Mouse (Mus musculus) ovary, postnatal 10 days (tissue): ENCODE results near the gene Gm42417.
"Not testable (repeated sequence)": the region's sequence is repeated elsewhere in the genome, so short reads cannot be mapped to it uniquely, and the experiment has no call there.

ENCODE experiments used
- DNase-seq: peaks from one replicate; pipeline ENCODE4 v3.0.0; 2022; ENCODE audit warnings: low spot score

The Gm42417 gene

DNA sequence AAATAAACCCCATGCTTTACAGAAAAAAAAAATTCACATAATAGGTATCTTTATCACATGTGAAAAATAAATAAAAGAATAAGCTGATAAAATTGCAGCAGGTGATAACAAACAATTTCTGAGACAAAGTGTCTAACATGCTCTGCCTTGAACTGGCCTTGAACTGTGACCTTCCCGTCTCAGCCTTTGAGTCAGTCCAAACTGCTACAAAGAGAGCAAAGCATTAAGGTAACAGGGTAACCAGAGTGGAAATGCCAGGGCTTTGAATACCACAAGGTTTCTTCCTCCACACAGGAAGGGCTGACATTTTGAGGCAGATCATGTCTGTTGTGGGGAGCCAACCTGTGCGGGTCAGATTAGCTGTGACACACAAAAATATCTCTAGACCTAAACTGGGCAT lies 6.2 kb upstream of the Gm42417 start:
- DNase-seq: no peak

DNA sequence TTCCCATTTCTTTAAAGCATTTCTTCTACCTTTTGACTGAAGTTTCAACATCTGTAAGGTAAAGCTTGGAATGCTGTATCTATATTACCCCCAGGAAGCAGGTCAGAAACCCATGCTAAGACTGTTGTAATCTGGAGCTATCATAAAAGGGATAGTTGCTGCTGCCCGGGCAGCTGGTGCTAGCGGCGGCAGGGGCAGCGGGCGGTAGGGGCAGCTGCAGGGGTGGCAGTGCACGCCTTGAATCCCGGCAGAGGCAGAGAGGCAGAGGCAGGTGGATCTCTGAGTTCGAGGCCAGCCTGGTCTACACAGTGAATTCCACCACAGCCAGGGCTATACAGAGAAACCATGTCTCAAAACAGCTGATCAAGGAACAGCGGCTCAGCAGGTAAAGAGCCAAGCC lies 3.7 kb upstream of the Gm42417 start:
- no peak for DNase-seq

GRCm38 (mm10) chr1:36541844-36542243 lies 2.6 kb upstream of the Gm42417 start:
- DNase-seq: no peak

- DNase-seq: no peak
These were observed 1.6 kb upstream of the Gm42417 start for GRCm38 (mm10) chr1:36540807-36541206.

DNA sequence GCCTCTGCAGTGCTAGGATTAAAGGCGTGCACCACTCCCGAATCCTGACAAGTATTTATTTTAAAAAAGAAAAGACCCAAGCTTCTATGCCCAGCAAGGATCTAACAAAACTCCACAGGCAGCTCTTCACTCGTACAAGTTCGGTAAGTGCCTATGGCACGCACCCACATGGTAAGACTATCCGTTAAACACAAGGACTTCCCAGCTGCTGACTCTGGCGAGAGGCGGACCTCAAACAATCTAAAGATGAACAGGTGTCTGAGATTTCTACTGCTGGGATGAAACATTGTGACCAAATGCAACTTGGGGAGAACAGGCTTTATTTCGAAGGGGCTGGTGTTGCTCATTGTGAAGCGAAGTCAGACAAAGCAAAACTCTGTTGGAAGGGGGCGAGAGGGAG lies 903 bp upstream of the Gm42417 start:
- no peak for DNase-seq

DNA sequence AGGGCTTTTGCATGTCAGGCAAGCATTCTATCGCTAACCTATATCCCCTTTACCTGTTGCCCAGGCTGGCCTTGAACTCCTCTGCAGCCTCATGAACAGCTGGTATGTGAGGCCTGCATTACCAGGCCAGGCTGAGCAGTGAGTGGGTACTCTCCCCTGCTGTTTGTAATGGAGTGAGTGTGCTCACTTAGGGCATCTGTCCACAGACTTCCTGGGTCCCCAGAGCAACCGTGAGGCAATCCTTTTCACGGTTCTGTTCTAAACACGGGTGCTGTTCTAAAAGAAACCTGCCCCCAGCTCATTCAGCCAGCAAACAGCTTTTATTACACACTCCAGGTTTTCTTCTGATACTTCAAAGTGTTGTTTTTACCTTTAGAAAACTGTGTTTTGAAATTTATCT lies 502 bp downstream of the Gm42417 start:
- DNase-seq: no peak

DNA sequence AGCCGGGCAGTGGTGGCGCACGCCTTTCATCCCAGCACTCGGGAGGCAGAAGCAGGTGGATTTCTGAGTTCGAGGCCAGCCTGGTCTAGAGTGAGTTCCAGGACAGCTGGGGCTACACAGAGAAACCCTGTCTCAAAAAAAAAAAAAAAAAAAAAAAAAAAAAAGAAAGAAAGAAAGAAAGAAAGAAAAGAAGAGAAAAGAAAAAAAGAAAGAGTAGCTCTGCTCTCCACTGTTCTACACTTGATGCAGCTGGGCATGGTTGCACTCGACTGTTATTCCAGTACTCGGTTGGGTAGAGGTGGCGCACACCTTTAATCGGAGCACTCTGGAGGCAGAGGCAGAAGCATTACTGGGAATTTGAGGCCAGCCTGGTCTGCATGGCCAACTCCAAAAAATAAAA lies 2.4 kb downstream of the Gm42417 start, which contains the start of gene Ankrd23:
Gene Ankrd23, minus strand, starts transcription at position 101 of the 400 bp plus-strand sequence.
- DNase-seq: not testable (repeated sequence)

- DNase-seq: no peak
These were observed 2.9 kb downstream of the Gm42417 start for GRCm38 (mm10) chr1:36536397-36536728.

DNA sequence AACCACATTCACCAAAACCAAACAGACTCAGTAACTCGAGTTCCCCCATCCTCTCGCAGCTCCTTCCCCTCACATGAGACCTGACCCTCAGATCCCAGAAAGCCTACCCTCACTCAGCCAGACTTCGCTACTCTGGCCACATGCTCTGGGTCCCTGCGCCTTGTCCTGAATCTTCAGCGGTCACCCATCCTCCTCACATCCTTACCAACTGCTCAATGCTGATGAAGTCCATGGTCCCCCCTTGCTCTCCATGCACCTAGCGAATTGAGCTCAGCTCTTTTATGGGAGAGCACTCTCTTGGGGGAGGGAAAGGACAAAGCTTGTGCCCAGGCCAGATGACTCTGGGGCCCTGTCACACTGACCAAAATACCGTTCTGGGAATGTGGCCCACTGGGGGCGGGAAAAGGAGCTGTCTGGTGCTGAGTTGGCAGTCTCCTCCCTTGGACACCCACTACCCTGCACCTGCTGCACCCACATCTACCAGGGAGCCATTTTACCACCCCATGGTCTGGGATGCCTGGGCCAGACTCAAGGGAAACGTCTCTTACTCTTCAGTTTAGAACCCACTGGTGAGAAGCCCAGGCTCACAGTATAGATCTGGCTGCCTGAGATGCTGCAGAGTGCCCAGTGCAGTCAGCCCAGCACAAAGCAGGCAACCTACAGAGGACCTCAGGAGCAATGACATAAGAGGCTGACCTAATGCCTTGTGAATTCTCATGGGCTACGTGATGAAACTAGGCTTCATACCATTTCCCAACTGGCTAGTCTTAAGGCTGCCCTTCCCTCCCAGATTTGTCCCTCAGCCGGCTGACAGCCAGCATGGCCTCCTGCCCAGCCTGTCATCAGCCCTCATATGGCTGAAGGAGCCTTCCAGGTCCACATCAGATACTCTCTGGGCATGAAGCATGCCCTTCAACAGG lies 3.5 kb downstream of the Gm42417 start:
- DNase-seq: no peak

DNA sequence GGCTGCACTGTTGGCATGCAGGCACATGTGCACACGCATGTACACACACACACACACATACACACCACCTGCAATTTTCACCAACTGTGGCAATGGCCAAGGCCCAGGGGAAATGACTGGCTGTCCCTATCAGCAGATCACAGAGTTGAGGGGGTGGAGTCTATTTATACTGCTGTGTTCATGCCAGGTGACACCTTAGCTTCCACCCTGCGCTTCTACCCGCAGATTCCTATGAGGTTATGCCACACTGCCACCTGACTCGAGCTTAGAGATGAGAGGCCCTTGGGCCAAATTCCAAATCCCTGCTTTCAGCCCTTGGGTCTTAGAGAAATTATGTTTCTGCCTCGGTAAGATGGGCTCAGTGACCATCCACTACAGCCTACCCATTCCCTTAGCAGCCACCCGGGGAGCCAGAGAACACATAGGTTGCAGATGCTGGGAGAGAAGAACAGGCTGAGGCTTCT lies 4.6 kb downstream of the Gm42417 start:
- no peak for DNase-seq

DNA sequence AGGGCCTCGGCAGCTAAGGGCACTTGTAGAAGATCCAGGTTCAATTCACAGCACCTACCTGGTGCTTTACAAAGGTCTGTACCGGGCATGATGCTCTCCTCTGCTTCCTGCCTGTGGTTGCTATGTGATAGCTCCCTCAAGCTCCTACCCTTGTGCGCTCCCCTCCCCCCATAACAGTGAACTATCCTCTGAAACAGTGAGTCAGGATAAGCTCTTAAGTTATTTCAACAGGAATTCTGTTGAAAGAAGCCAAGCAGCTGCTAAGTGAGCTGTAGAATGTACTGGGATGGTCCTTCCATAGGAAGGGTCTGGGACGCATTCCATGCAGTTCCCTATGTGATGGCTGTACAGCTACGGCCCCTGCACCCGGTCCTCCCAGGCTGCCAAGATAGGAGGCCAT lies 5.7 kb downstream of the Gm42417 start:
- DNase-seq: no peak

GRCm38 (mm10) chr1:36531461-36531860 lies 7.8 kb downstream of the Gm42417 start:
- DNase-seq: no peak

- no peak for DNase-seq
These were observed 8.3 kb downstream of the Gm42417 start for GRCm38 (mm10) chr1:36530962-36531361.

DNA sequence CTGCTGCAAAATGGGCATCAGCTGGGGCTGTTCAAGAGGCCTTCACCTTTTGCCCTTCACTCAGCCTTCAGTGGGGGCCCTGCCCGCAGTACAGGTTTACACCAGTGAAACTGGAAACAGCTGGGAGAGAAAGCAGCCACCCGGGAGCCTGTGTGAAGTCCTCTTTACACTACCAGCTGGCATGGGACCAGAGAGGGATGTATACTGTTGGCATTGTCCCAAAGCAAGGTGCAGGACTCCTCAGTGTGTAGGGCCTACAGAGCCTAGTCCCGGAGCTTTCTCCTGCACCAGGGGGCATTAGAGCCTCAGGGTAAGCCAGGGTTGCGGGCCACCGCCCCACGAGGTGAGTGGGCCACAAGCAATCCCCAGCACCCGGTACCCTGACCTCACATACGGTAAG lies 8.7 kb downstream of the Gm42417 start:
- no peak for DNase-seq

DNA sequence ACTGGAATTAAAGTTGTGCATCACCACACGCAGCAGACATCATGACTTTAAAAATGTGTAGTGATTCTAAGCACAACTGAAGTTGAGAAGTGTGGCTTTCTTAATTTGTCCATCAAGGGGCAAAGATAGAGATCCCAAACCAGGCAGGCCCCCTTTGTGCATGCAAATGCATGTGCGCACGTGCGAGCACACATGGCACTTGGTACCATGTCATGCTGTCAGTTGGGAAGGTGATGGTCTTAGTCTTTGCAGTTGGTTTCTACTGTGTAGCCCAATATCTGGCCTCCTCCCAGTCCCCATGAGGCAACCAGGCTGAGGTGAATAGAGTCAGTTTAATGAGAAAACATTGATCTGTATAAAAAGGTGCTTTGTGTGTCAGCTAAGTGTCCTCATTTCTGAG lies 9.4 kb downstream of the Gm42417 start:
- DNase-seq: no peak

DNA sequence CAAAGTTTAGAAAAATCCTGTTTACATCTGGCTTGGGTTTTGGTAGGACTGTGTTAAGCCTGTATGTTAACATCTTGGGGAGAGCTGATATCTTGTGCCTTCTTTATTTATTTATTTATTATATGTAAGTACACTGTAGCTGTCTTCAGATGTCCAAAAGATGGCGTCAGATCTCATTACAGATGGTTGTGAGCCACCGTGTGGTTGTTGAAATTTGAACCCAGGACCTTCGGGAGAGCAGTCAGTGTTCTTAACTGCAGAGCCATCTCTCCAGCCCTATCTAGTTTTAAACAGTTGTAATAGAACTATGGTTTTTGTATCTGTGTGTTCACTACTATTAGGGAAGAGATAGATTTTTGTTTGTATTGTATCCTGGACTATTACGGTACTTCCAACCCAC lies 10.0 kb downstream of the Gm42417 start:
- no peak for DNase-seq

DNA sequence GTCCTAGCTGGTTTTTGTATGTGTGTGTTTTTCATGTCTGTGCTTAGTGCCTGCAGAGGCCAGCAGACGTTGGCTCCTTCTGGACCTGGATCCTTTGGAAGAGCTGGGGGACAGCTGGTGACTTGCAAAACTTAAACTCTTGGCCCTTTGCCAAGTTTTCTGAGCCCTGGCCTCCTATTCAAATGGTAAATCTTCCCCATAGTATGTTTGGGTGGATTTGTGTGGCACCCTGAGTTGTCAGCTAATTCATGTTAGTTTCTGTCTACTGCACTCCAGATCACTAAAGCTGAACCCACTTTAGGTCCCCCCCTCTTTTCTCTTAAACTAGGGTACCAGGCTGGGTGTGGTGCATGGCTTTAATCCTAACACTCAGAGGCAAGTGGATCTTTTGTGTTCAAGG lies 10.9 kb downstream of the Gm42417 start:
- no peak for DNase-seq

DNA sequence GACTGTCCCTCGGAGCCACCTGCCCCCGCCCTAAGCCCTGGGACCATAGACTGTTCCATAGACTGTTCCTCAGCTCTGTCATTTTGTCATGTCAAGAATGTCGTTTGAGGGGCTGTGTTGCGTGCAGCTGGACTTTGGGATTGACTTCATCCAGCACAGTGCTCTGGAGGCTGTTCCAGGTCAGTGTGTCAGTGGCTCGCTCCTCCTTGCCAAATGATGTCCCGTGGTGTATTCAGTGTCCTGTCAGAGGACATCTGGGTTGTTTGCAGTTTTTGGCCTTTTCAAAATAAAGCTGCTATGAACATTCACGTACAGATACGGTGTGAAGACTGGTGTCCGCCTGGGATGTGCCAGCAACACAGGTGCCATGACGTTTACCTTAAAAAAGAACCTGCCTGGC lies 12.3 kb downstream of the Gm42417 start:
- DNase-seq: no peak

- DNase-seq: no peak
These were observed 13.5 kb downstream of the Gm42417 start for GRCm38 (mm10) chr1:36525774-36526173.

- DNase-seq: no peak
These were observed 15.2 kb downstream of the Gm42417 start for GRCm38 (mm10) chr1:36524058-36524457.

DNA sequence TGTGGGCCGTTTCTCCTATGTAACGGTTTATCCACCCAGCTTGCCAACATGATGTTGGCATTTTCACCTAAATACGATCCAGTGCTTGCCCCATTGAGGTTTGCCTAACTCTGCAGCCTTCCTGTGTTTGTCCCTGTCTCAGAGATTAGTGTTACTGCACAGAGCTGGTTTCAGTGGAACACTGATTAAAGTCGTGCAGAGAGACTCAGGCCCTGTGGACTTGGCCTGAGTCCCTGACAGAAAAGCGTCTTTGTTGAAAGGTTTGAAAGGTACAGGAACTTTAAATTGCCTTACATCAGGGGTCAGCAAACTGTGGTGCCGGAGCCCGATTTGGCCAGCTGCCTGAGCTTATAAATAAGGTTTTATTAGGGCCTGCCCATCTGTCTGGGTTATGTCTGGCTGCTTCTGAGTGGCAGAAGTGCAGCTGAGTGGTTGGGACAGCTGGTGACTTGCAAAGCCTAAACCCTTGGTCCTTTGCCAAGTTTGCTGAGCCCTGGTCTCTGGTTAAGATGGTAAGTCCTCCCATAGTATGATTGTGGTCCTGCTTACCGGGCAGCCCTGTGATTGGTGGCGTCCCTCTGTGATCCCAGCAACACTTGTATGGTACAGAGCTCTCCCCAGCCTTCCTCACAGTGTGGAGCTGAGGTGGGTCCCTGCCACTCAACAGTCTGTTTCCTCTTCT lies 15.8 kb downstream of the Gm42417 start:
- DNase-seq: no peak

- DNase-seq: no peak
These were observed 17.0 kb downstream of the Gm42417 start for GRCm38 (mm10) chr1:36522210-36522609.

- DNase-seq: no peak
These were observed 19.6 kb downstream of the Gm42417 start for GRCm38 (mm10) chr1:36519626-36520025.
